Mouse (Mus musculus) hindbrain, postnatal 0 days (tissue): ENCODE results near the gene Kcnc2. TPM values are rescaled to one million over a fixed set of nuclear protein-coding genes. Genes with fewer than 3 reads are reported as not detected.

Experiments used
- ATAC-seq: fragments of 200-750 bp; cut with Nextera tagmentation; 2 replicates; pipeline ENCODE4 v1.8.0; 2017; ENCODE audit warnings: mild to moderate bottlenecking, moderate TSS enrichment, moderate library complexity
- DNase-seq: peaks from one replicate; pipeline ENCODE4 v3.0.0-alpha.2; 2015; ENCODE audit warnings: low spot score
- H3K27ac ChIP-seq: fragments of 300-500 bp; sonication (generic); 2 replicates; pipeline ENCODE4 v1.5.1; 2014; ENCODE audit warnings: mild to moderate bottlenecking
- H3K27me3 ChIP-seq: fragments of 300-500 bp; sonication (generic); 2 replicates; pipeline ENCODE4 v1.6.1; 2014; ENCODE audit warnings: low read length, mixed read lengths; ENCODE audit not compliant: insufficient read depth
- H3K36me3 ChIP-seq: fragments of 300-500 bp; sonication (generic); 2 replicates; pipeline ENCODE4 v1.6.1; 2014; ENCODE audit warnings: low read length, mixed read lengths; ENCODE audit not compliant: insufficient read depth
- H3K4me1 ChIP-seq: fragments of 300-500 bp; sonication (generic); 2 replicates; pipeline ENCODE4 v1.6.1; 2014; ENCODE audit warnings: antibody characterized with exemption, low read length, mixed read lengths; ENCODE audit not compliant: insufficient read depth
- H3K4me2 ChIP-seq: fragments of 300-500 bp; sonication (generic); 2 replicates; pipeline ENCODE4 v1.6.1; 2014; ENCODE audit warnings: low read depth, mild to moderate bottlenecking, low read length, moderate library complexity, mixed read lengths
- H3K4me3 ChIP-seq: fragments of 300-500 bp; sonication (generic); 2 replicates; pipeline ENCODE4 v1.5.1; 2014; ENCODE audit warnings: low read length
- H3K9ac ChIP-seq: fragments of 300-500 bp; sonication (generic); replicated peaks from 2 replicates; pipeline ENCODE4 v1.6.1; 2014; ENCODE audit warnings: mild to moderate bottlenecking, low read length, moderate library complexity, mixed read lengths
- H3K9me3 ChIP-seq: fragments of 300-500 bp; sonication (generic); 2 replicates; pipeline ENCODE4 v1.6.1; 2016; ENCODE audit warnings: low read length, mixed read lengths
- CTCF ChIP-seq: IDR thresholded peaks from 2 replicates; pipeline ENCODE4 v1.5.1; 2016; ENCODE audit warnings: antibody characterized with exemption, control low read depth, low read depth
- WGBS: fragments of 180-500 bp; shearing (Covaris S2); extraction: QIAGEN DNeasy Blood & Tissue Kit; methylation state at CpG from one replicate; pipeline ENCODE4 v1.1.7; 2014; 5-methylcytosine and 5-hydroxymethylcytosine counted together
- polyA plus RNA-seq: library from polyadenylated mRNA; unstranded; fragments of >200 nt; fragmentation: Nextera tagmentation; extraction: Ambion mirVana; gene quantifications from 2 replicates; pipeline ENCODE4 v1.2.1, GENCODE M21; 2015
- total RNA-seq: library from RNA; depleted of rRNA; stranded (reverse); fragments of >200 nt; gene quantifications from 2 replicates; pipeline ENCODE4 v1.2.3, GENCODE M21; 2014

The Kcnc2 gene
- total and polyA plus RNA-seq, 2 experiments from 2014 or later, result 5.2 to 11.6 TPM

- WGBS, result 76% methylated on average over 1 of the region's 1 CpGs
- Histone ChIP-seq H3K9ac (no peak overlapping the region), H3K4me2 (no peak overlapping the region), H3K4me3 (no peak overlapping the region), H3K4me1 (no peaks in the 10 kb centered on the region), H3K9me3 (no peaks in the 10 kb centered on the region), H3K27me3 (no peaks in the 10 kb centered on the region), H3K27ac (no peak overlapping the region), H3K36me3 (no peaks in the 10 kb centered on the region)
- ATAC-seq (peak; percentile 62; the same call in 1 of the 2 replicates), DNase-seq (peak; percentile 49)
- TF ChIP-seq CTCF, result no peak
Observed at GRCm38 (mm10) chr10:112317783-112318182, 46.9 kb downstream of the Kcnc2 start.

- Histone ChIP-seq H3K9ac (no peak overlapping the region), H3K4me2 (no peak overlapping the region), H3K4me3 (no peak overlapping the region), H3K9me3 (no peaks in the 10 kb centered on the region), H3K27me3 (no peaks in the 10 kb centered on the region), H3K36me3 (no peaks in the 10 kb centered on the region), H3K27ac (no peak overlapping the region), H3K4me1 (no peaks in the 10 kb centered on the region)
- 30% methylated on average over 3 of the region's 3 CpGs for WGBS
- no peak for ATAC-seq
- no peak for DNase-seq
- no peak for TF ChIP-seq CTCF
Observed at GRCm38 (mm10) chr10:112357669-112358362, 86.9 kb downstream of the Kcnc2 start.

- DNase-seq, result no peak
Observed at GRCm38 (mm10) chr10:112358363-112358704, 87.4 kb downstream of the Kcnc2 start.

GRCm38 (mm10) chr10:112360704-112361103 is 89.8 kb downstream of the Kcnc2 start:
- no peak overlapping the region for H3K27ac ChIP-seq
- peak; percentile 27 for DNase-seq
- 59% methylated on average over 5 of the region's 5 CpGs for WGBS

More at GRCm38 (mm10) chr10:112358363-112358704, 87.4 kb downstream of the Kcnc2 start:
- Histone ChIP-seq H3K4me2 (no peak overlapping the region), H3K27ac (no peak overlapping the region), H3K27me3 (no peaks in the 10 kb centered on the region), H3K9me3 (no peaks in the 10 kb centered on the region), H3K36me3 (no peaks in the 10 kb centered on the region), H3K9ac (no peak overlapping the region), H3K4me3 (no peak overlapping the region), H3K4me1 (no peaks in the 10 kb centered on the region)
- no peak for TF ChIP-seq CTCF
- ATAC-seq, result no peak
- 35% methylated on average over 8 of the region's 8 CpGs for WGBS

GRCm38 (mm10) chr10:112368369-112368768 is 97.4 kb downstream of the Kcnc2 start:
- no peaks in the 10 kb centered on the region for H3K4me1 ChIP-seq
- H3K9me3 ChIP-seq, result no peaks in the 10 kb centered on the region
- 83% methylated on average over 3 of the region's 3 CpGs for WGBS
- TF ChIP-seq CTCF, result no peak
- no peak overlapping the region for H3K4me3 ChIP-seq
- no peak overlapping the region for H3K4me2 ChIP-seq
- no peak overlapping the region for H3K9ac ChIP-seq
- H3K36me3 ChIP-seq, result no peaks in the 10 kb centered on the region
- H3K27me3 ChIP-seq, result no peaks in the 10 kb centered on the region
- ATAC-seq (no peak), DNase-seq (no peak)
- H3K27ac ChIP-seq, result no peak overlapping the region

More at GRCm38 (mm10) chr10:112360704-112361103, 89.8 kb downstream of the Kcnc2 start:
- H3K4me2 ChIP-seq, result no peak overlapping the region
- no peaks in the 10 kb centered on the region for H3K4me1 ChIP-seq
- no peaks in the 10 kb centered on the region for H3K9me3 ChIP-seq
- no peaks in the 10 kb centered on the region for H3K27me3 ChIP-seq
- no peak for TF ChIP-seq CTCF
- 0 out of 2 replicates have a peak, but pooled peaks have one; percentile 55 for ATAC-seq
- H3K9ac ChIP-seq, result no peak overlapping the region
- no peak overlapping the region for H3K4me3 ChIP-seq
- H3K36me3 ChIP-seq, result no peaks in the 10 kb centered on the region

GRCm38 (mm10) chr10:112377163-112377562 is 106.2 kb downstream of the Kcnc2 start:
- ATAC-seq, result no peak
- TF ChIP-seq CTCF, result no peak

GRCm38 (mm10) chr10:112378465-112378864 is 107.5 kb downstream of the Kcnc2 start:
- Histone ChIP-seq H3K36me3 (no peaks in the 10 kb centered on the region), H3K4me2 (no peak overlapping the region), H3K9ac (no peak overlapping the region), H3K27ac (no peak overlapping the region), H3K4me3 (no peak overlapping the region), H3K27me3 (no peaks in the 10 kb centered on the region), H3K4me1 (no peaks in the 10 kb centered on the region), H3K9me3 (no peaks in the 10 kb centered on the region)
- TF ChIP-seq CTCF, result no peak
- DNase-seq (peak; percentile 73), ATAC-seq (peak; percentile 66)
- WGBS, result 51% methylated on average over 6 of the region's 6 CpGs

More at GRCm38 (mm10) chr10:112377163-112377562, 106.2 kb downstream of the Kcnc2 start:
- WGBS, result 83% methylated on average over 5 of the region's 5 CpGs
- H3K4me2 ChIP-seq, result no peak overlapping the region
- no peaks in the 10 kb centered on the region for H3K9me3 ChIP-seq
- H3K36me3 ChIP-seq, result no peaks in the 10 kb centered on the region
- no peaks in the 10 kb centered on the region for H3K4me1 ChIP-seq
- DNase-seq, result no peak
- no peak overlapping the region for H3K27ac ChIP-seq
- H3K9ac ChIP-seq, result no peak overlapping the region
- H3K4me3 ChIP-seq, result no peak overlapping the region
- H3K27me3 ChIP-seq, result no peaks in the 10 kb centered on the region
